Mouse (Mus musculus) right cerebral cortex, adult 18-20 months (tissue): ENCODE data around the gene Dpf3.
A peak's percentile ranks its signal among the peaks of the same experiment; 100 is the strongest.

Source experiments
- DNase-seq: peaks from one replicate; pipeline ENCODE4 v3.0.0; 2022; ENCODE audit warnings: mixed read lengths

The Dpf3 gene

DNA sequence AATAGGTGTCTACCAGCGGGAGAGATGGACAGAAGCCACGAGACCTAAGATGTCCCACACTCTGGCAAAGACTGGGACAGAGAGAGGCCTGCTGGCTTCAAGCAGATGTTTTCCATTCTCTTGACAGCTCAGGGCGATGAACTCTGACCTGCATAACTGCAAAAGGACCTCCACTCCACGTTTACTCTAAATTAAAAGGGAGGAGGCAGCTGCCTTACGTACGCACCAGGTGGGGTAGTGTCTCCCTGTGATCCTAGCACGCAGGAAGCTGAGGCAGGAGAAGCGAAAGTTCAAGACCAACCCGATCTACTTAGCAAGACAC lies 8.4 kb upstream of the Dpf3 start:
- DNase-seq = no peak

DNA sequence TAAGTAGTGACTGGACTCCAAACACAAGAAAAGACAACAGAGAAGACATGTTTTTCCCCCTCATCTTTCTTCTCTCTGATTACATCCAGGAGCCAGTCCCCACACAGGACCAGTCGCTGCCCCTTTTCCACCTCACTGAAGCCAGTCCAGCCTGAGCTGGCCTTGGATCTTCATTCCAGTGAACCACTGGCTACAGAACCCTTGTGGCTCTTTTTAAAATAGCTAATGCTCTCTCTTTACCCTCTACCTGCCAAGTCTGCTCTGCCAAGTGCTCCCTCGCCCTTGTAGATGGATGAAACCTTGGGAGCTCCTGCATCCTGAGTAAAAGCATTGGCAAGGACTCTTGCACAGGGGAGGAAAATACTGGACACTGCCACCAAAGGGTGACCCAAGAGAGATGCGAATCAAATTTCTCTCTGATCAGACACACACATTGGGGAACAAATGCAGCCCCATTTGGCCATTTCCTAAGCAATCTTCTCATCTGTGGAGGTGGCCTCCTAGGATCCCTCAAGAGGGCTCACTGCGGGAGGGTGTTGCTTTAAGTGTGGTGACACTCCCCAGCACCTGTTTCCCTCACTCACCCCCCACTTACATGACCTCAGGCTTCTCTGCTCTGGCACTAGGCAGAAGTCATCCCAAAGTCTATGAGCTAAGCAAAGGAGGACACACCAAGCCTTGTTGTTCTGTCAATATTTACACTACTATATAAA lies 7.9 kb upstream of the Dpf3 start:
- DNase-seq = no peak

DNA sequence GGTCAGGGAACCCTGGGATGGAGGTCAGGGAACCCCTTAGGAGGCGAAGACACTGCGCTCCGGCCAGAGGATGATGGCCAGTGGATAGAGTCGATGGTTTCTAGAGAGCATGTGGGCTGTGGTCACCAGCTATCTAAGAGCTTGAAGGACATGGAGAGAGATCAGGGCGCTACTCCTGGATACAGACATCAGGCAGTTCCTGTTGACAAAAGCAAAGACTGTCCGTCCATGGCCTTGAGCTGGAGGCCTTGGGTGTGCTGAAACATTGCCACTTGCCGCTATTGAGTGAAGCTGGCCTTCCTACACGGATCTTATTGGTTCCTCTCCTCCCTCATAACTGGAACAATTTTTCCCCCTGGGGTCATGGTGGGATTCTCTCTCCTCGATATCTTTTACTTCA lies 6.7 kb upstream of the Dpf3 start:
- DNase-seq = no peak

DNA sequence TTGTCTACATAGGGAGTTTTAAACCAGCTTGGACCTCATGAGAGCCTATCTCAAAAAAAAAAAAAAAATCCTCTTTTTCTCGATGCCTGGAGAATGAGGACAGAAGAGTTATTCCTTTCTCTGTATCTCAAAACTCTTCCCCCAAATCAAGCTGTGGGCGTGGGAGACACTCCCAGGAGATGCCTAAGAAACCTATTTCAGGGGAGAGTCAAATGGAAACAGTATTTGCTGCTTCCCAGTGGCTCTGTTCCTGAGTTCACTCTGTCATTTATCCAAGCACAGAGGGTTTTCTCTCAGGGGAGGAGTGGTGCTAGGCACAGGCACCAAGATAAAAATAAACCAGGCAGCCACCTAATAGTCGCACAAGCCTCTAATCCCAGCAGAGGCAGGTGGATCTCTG lies 5.3 kb upstream of the Dpf3 start:
- peak; percentile 17 for DNase-seq

DNA sequence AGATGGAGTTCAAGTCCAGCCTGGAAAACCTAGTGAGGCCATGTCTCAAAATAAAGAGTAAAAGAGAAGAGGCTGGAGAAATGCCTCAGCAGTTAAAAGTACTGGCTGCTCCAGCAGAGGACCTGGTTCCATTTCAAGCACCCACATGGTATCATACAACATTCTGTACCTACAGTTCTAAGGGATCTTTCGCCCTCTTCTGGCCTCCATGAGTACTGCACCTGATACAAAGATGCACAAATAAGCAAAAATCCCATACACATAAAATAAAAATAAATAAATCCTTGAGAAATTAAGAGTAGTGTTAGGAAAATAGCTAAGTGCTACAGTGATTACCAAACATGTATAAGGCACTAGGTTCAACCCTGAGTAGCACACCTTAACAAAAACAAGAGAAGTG lies 4.1 kb upstream of the Dpf3 start:
- no peak for DNase-seq

DNA sequence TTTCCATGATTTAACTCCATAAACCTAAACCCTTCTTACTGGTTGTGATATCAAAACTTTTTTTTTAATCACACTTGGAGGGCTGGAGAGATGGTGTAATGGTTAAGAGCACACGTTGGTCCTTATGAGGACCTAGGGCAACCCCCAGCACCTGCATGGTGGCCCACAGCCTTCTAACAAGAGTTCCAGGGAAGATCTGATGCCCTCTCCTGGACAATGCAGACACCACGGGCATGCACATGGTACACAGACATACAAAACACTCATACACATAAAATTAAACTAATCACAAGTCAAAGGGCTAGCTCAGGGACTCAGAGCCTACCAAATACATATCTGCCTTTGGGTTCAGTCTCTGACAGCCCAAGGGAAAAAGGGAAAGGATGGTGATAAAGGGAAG lies 2.2 kb upstream of the Dpf3 start:
- no peak for DNase-seq

DNA sequence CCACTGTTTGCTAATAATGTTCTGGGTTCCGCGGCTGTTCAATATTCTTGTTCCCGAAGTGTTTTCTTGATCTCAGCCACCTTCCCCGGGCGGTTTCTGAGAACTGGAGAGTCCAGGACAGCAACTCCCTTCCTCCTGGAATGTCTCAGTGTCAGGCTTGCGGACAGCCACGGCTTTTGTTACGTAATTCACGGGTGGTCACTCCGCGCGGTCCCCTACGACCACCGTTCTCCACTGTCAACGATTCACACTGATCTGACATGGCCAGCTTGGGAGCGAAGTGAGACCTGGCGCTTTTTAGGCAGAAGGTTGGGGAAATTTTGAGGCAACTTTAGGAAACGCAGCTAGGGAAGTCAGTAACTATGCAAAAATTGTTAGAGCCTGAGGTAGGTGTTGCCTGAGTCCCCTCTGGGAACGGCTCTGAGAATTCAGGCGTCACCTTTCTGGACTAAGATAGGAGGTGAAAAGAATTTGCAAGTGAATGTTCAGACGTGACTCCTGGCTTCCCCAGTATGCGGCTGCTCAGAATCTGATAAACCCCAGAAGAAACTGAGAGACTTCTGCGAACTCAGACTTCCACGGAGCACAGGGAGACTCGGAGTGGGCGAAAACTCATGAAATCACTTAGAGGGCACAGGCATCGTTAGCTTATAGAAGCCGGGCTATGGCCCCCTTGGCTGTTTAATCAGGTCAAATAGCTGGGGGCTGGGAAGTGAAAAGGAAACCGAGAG lies 860 bp upstream of the Dpf3 start:
- DNase-seq = no peak

DNA sequence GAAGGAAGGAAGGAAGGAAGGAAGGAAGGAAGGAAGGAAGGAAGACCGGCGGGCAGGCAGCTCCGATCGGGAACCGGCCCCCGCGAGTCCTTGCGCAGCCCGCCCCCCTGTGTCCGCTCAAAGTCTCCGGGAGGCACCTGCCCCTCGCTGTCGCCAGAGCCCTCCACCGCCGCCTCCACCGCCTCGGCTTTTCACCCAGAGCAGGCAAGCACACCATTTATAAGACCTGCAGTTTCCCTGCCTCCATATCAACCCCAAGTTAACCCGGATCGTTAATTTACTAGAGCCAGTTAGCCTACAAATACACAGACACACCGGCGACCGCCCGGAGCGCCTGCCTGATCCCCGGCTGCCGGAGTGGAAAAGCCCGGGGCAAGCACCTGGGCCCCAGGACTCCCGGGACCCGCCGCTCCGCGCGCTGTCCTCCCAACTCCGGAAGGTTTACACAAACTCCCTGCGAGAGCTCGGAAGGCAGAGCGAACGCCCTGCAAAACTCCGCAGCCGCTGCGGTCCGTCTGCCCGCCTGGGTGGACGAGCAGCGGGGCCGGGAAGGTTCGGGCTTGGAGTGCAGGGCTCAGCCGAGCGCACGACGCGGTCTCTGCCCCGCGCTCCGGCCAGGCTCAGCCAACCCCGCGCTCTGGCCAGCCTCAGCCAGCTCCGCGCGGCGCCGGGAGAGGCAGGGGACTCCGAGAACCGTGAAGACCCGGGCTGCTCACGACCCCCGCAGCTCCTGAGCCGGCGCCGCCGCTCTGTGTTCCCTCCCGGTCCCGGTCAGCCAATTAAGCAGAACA lies 650 bp downstream of the Dpf3 start:
- peak; percentile 38 for DNase-seq

DNA sequence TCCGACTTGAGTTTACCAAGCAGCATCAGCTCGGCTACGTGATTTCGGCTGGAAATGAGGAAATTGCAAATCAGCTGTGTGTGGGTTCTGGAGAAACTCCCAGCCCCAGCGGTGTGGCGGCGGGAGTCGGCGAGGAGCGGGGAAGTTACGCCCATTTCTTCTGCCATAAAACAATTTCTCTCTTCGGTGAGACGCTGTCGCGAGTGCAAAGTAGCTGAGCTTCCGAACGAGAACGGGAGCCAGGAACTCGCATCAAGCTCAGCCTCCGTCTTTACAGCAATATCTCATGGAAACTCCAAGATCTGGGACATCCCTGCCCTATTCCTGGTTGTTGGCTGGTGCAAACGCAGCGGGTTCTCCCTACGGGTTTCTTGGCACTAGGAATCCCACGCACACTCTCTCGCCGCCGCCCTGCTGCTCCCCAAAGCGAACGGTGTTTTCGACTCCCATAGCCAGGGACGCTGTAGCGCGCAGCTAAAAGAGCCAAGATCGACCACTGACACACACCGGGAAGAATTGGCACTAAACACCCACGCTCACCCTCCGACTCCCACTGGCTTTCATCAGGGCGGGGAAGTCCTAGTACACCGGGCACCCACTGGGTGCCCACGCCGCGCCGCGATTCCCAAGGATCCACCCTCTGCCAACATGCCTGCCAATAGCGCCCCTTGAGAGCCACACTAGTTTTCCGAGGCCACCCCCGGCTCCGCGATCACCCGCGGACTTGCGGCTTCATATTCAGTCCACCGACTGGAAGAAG lies 1.4 kb downstream of the Dpf3 start:
- DNase-seq = peak; percentile 72

DNA sequence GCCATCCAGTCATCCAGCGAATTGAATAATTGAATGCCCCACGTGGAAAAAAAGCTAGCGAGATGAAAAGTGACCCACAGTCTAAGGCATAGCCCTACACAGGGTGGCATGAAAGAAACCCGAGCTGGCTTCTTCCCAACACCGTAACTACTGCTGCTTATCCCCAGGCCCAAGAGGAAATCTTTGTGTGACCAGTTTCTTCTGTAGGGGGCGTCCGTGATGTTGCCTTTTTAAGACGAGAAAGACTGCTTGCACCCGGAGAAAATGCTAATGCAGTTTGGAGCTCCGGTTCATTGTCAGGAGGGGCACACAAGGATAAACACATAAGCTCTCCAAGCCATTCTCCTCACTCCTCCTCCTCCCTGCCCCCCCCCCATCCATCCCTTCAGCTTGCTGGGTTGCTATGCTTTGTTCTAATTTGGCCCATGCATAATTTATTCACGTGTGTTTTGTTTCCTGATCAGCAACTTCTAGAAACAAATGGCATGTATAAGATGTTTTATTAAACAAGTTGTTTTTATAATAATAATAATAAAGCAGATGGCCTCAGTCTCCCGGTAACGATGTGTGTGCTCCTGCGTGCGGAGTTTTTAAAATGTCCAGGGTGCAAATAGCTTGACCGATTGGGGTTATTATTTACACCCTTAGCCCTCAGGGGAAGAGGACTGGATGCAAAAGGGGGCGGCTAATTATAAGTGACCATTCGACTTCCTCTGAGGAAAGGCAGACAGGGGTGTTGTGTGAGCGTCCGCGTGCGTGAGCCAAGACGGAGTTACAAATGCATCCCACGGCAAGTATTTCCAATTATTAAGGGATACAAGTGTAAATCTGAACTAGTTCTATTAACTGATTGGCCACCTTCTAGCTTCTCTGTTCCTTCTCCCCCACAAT lies 2.4 kb downstream of the Dpf3 start:
- DNase-seq = no peak

DNA sequence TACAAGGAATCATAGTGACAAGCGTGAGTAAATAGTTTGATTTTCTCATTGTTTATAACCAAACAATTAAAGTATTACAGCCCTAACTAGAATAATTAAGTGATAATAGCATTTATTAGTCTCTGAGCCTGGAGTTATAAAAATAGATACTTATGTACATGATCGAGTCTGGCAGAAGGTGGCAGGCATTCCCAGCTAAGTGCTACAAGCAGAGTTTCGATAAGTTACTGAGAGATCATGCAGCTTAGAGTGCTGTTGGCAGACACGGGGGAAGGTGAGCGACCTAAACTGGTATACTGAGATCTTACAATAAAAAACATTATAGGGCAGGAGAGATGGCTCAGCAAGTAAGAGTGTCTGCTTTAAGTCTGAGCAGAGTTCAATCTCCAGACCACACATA lies 3.9 kb downstream of the Dpf3 start:
- DNase-seq = no peak

DNA sequence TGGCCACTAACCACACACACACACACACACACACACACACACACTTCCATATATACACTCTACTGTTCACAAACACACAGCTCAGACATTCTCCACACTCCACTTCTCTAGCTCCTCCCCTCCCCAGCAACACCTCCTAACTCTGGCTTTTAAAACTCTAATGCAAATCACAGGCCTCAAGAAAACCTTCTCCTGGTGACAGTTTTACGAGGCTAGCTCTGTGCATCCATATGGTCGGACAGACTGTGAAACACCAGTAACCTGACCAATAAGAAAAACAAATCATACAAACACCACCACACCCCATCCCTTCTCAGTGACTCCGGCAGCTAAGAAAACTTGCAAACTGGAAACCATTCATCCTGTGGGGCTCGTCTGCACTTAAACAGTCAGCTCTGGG lies 6.1 kb downstream of the Dpf3 start:
- DNase-seq = no peak

DNA sequence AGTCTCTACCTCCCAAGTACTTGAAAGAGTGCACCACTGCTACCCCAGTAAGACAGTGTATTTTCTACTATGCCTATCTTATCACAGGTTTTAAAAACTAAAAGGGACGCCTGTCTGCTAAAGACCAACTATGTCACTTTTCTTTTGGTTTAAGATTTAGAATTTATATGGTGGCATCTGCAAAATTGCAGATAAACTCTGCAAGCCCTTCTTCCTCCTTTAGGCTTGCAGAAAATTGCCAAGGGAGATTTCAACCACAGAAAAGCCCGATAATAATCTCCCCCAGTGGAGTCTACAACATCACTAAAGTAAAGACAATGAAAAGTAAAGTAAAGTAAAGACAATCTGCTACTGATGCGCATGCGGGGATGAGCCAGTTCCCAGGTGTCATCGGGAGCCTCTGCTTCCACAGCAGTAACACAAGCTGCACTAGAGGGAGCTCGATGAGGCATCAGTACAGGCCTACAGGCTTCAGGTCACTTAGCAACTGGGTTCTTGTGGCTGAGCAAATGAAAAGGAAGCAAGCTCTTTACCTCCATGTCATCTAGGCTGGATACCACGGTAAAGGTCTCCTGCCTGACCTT lies 7.6 kb downstream of the Dpf3 start:
- DNase-seq = no peak

DNA sequence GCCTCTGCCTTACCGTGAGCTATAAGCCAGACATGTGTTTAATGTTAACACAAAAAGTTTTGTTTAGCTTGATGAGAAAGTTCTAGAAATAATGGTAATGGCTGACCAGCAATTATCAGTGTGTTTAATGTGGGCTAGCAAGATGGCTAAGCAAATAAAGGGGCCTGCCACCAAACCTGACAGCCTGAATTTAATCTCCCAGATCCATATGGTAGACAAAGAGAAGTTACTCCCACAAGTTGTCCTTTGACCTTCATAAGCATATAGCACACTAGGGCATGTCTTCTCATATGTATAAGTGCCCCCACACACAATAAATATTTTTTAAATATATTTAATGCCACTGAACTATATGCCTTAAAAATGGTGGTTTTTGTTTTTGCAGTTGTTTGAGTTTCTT lies 8.4 kb downstream of the Dpf3 start:
- DNase-seq = no peak

DNA sequence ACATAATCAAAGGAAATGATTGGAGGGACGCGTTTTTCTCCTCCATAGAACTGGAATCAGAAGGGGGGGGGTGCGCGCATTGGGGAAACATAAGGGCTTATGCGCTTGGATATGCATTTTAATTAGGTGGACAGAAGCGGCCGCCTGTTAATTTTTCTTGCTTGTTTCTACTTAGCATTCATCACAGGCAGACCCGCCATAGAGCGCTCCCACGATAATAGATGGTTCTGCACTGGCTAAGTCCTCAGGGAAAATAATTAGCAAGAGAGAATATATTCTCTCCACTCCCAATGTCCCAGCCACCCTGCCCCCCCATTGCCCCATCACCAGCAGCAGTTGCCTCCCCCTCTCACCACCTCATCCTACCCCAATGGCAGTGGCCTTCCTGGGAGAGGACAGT lies 11.2 kb downstream of the Dpf3 start:
- DNase-seq = no peak

DNA sequence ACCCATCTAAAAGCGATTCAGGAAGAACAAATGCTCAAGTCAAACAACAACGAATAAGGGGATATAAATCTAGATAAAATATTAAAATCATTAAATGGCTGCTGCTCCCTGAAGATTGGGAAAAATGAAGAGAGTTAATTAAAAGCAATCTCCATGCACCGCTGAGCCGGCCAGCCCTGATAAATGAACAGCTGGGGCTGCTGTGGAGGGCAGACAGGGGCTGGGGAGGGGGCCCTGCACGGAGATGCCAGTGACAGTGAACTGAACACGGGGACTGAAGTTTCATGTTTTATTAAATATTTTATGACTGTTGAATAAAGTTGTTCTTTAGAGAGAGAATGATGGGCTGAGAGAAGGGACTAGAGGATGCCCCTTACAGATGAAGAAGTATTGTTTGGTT lies 12.1 kb downstream of the Dpf3 start:
- no peak for DNase-seq

DNA sequence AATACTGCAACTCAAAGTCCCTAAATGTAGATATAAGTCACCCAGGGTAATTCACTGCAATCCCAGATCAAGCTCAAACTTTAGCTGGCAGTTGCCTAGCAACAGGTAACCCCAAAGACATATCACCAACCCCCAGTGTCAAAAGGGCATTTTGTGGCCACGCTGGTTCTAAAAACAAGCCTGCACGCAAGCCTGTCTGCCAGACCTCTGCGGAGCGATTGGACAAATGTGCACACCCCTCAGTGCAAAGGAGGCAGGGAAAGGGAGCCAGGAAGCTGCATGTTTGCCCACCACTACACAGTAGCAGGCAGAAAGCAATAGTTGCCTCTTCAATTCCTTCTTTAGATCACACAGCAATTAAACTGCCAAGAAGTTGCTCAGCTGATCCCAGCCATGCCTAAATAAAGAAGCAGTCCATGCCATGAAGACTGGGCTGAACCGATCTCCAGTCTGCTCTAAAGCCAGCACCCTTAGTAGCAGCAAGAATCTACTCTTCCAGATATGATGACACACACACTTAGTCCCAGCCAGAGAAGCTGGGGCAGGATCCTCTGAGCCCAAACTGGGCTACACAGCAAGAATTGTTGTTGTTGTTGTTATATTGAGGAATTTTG lies 13.4 kb downstream of the Dpf3 start:
- no peak for DNase-seq

DNA sequence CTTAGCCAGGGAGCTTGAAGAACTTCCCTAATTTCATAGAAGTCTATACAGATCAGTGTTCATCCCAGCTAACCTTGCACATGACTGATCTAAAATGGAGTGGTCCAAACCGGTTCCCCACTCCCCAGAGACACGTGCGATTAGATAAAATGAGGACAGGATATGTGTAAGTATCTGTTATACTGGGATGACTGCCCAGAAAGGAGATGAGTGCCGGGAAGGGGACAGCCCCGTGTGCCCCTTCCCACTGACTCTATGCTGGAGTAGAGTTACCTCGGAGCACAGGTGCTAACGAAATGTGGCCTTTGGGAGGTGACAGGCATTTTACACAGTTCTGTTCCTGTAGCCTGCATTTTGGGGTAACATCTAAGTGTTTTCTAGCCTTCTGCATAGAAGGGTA lies 15.8 kb downstream of the Dpf3 start:
- no peak for DNase-seq

DNA sequence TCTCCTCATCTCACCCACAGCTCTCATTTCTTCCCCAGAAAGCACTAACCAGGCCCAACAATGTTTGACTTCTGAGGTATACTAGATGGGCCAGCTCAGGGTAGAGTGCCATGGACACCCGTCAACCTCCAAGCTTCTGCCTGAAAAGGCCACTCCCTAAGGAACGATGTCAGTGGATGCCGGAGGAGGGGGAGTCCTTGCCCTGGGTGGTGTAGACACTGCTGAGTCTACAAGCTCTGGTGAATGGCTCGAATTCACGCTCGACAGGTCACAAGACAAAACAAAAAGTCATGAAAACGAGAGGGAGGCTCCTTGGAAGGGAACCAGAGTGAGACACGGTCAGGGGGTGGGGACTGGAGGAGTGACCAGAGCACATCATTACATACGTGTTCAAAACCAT lies 17.4 kb downstream of the Dpf3 start:
- DNase-seq = no peak

DNA sequence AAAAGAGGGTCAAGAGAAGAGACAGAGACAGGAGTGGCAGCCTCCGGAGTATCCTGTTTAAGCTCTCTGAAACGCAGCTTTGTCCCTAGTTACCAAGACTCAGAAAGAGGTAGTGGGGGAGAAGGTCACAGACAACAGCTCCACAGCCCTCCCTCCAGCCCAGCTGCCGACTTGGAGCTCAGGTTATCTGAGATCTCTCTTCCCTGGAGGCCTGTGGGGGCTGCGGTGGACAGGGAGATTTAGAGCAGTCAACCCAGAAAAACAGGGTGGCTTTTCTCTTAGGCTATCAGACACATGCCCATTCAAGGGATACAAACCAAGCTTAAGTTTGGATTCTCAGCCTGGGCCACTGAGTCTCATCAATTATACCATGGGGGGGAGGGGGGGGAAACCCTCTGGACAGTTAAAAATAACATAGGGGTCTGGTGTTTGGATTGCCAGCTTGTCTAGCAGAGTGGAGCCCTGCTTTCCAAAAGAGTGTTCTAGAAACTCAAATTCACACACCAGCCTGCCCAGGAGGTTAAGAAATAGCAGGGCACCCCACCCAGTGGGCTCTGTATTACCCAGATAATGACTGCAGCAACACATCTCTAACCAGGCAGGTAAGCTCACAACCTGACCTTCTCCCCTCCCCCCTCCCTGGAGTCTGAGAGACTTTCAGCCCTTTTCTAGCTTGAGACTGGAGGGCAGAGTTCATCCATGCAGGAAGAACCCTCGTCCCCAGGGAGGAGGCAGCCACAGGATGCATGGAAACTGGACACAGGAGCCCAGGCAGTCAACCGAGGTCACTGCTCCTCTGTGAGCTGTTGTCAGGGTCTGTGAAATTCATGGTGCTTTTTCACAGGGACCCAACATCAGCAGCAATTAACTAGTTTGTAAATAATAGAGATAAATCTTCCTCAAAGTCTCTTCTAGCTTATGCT lies 20.7 kb downstream of the Dpf3 start:
- DNase-seq = no peak
